Comparison of ENCODE assay signal across 11 mouse cellular contexts in the genomic region with DNA sequence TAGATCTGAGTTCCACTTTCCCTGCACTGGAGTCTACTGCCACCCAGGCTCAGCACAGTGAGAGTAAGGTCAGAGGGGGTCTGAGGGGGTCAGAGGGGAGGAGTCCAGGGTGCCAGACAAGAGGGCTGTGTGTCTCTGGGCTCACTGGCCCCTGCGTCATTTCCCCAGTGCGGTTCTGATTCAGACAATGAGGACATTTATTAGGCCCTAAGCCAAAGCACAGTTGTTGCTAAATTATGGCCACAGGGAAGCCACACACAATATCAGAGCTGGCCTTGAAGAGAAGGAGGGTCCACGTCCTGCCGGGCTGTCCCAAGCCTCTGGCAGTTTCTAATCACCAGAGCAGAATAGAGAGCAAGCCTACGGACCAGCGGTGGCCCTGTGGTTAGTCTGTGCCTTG. TPM values are rescaled to one million over a fixed set of nuclear protein-coding genes. Genes with fewer than 3 reads are reported as not detected.
DNase-seq lines count a peak whose midpoint lies in the region; ATAC-seq and TF ChIP-seq lines count a peak whose summit lies in the region.
"Had no signal": no experiment of that assay in that cellular context is flagged by ENCODE, and none has a peak within 500 bp of the region (broad histone marks: within the 10 kb centered on the region; RNA-seq: fewer than 3 reads in every experiment).

No protein-coding gene starts in this region.

- no peaks in the 10 kb centered on the region for H3K36me3 ChIP-seq in neural tube, embryonic 14.5 days (ENCODE audit: control insufficient read depth, insufficient read depth, low read length)
- H3K36me3 ChIP-seq in neural tube, embryonic 15.5 days, result no peaks in the 10 kb centered on the region
- no peaks in the 10 kb centered on the region for H3K36me3 ChIP-seq in kidney, embryonic 15.5 days

- H3K4me2 ChIP-seq in neural tube, embryonic 14.5 days (ENCODE audit: low read depth, low read length), result no peak overlapping the region
- H3K4me2 ChIP-seq in neural tube, embryonic 15.5 days, result no peak overlapping the region
- H3K4me2 ChIP-seq in kidney, embryonic 15.5 days, result no peak overlapping the region

- ATAC-seq in neural tube, embryonic 14.5 days (ENCODE audit: low read depth), result peak; percentile 21; the same call in 1 of the 2 replicates
- no peak for ATAC-seq in neural tube, embryonic 15.5 days (ENCODE audit: low FRiP score)
- ATAC-seq in kidney, embryonic 15.5 days (replicated peaks; ENCODE audit: low FRiP score), result no peak
- peak; percentile 20; the same call in 1 of the 2 replicates for ATAC-seq in megakaryocyte progenitor cell, adult 5-6 weeks (replicated peaks; ENCODE audit: poor library complexity)
- ATAC-seq: Patski had no signal

- TF ChIP-seq CTCF in left cerebral cortex, adult 2 months (IDR thresholded peaks at IDR 0.05), result no peak

- intact Hi-C loops in left cerebral cortex, adult 2 months (cut with DNase I), result no loop called here

- peaks cover 19% of the 10 kb centered on the region for H3K4me1 ChIP-seq in neural tube, embryonic 14.5 days (ENCODE audit: control insufficient read depth, insufficient read depth, low read length)
- peaks cover 32% of the 10 kb centered on the region for H3K4me1 ChIP-seq in neural tube, embryonic 15.5 days
- peaks cover 79% of the 10 kb centered on the region for H3K4me1 ChIP-seq in kidney, embryonic 15.5 days

- no peaks in the 10 kb centered on the region for H3K27me3 ChIP-seq in neural tube, embryonic 14.5 days (ENCODE audit: control insufficient read depth, insufficient read depth, low read length)
- no peaks in the 10 kb centered on the region for H3K27me3 ChIP-seq in neural tube, embryonic 15.5 days (replicated peaks)
- no peaks in the 10 kb centered on the region for H3K27me3 ChIP-seq in kidney, embryonic 15.5 days
- H3K27me3 ChIP-seq: Patski had no signal

- 13% methylated on average over 6 of the region's 6 CpGs for WGBS in neural tube, embryonic 14.5 days
- WGBS in neural tube, embryonic 15.5 days, result 28% methylated on average over 6 of the region's 6 CpGs
- 28% methylated on average over 6 of the region's 6 CpGs for WGBS in kidney, embryonic 15.5 days

- DNase-seq in adrenal gland, adult 2 months, result peak; percentile 63
- DNase-seq in adrenal gland, adult 18-20 months (ENCODE audit: low spot score in 2 of 2), result no peak
- DNase-seq in left cerebral cortex, adult 2 months (ENCODE audit: extremely low spot score in 1 of 2, low spot score in 2 of 2), result no peak
- no peak for DNase-seq in ovary, postnatal 36 days (ENCODE audit: low spot score)

- H3K27ac ChIP-seq in neural tube, embryonic 14.5 days (ENCODE audit: low read depth, low read length), result no peak overlapping the region
- no peak overlapping the region for H3K27ac ChIP-seq in neural tube, embryonic 15.5 days (replicated peaks)
- H3K27ac ChIP-seq in kidney, embryonic 15.5 days, result peak overlapping the region; percentile 15; the same call in 1 of the 2 replicates
- H3K27ac ChIP-seq in left cerebral cortex, adult 2 months, result no peak overlapping the region
- H3K27ac ChIP-seq: macrophage had no signal

- no peak overlapping the region for H3K9ac ChIP-seq in neural tube, embryonic 14.5 days (replicated peaks; ENCODE audit: low read depth, low read length)
- no peak overlapping the region for H3K9ac ChIP-seq in neural tube, embryonic 15.5 days (replicated peaks)
- no peak overlapping the region for H3K9ac ChIP-seq in kidney, embryonic 15.5 days

- no peaks in the 10 kb centered on the region for H3K9me3 ChIP-seq in neural tube, embryonic 14.5 days (ENCODE audit: control insufficient read depth, low read length)
- no peaks in the 10 kb centered on the region for H3K9me3 ChIP-seq in neural tube, embryonic 15.5 days (replicated peaks)
- H3K9me3 ChIP-seq in kidney, embryonic 15.5 days (replicated peaks), result no peaks in the 10 kb centered on the region

- H3K4me3 ChIP-seq in neural tube, embryonic 14.5 days (ENCODE audit: low read depth, low read length), result no peak overlapping the region
- no peak overlapping the region for H3K4me3 ChIP-seq in neural tube, embryonic 15.5 days (replicated peaks)
- H3K4me3 ChIP-seq in kidney, embryonic 15.5 days (replicated peaks), result no peak overlapping the region
- no peak overlapping the region for H3K4me3 ChIP-seq in left cerebral cortex, adult 2 months
- H3K4me3 ChIP-seq: erythroblast, embryonic 14.5 days had no signal

RNA-seq across cellular contexts. Expression of a gene that starts 22.3 kb away (rescaled TPM):
- not detected for total RNA-seq in adrenal gland, adult 2 months (2021)
- polyA plus RNA-seq in adrenal gland, adult 2 months (2012; rRNA removed), result 0.10 TPM in 1 of 2 replicates, not detected in the other
- total RNA-seq in adrenal gland, adult 18-20 months (2021), result not detected
- 0.13 and 0.16 TPM in 2 replicates for polyA plus RNA-seq in neural tube, embryonic 14.5 days (2014; fragmentation: Nextera tagmentation; extraction: Ambion mirVana)
- 0.14 and 0.27 TPM in 2 replicates for polyA plus RNA-seq in neural tube, embryonic 15.5 days (2015; fragmentation: Nextera tagmentation; extraction: Ambion mirVana)
- 0.31 and 0.51 TPM in 2 replicates for polyA plus RNA-seq in kidney, embryonic 15.5 days (2015; fragmentation: Nextera tagmentation; extraction: Ambion mirVana)
- total RNA-seq in megakaryocyte progenitor cell, adult 5-6 weeks (2015), result 0.10 and 0.59 TPM in 2 replicates
- total RNA-seq in megakaryocyte progenitor cell, adult 5-6 weeks (2017), result 0.34 and 0.62 TPM in 2 replicates
- total RNA-seq in left cerebral cortex, adult 2 months (2021), result under 1 TPM in 1 of 2 experiments, not detected in 1; 0.34 TPM
- polyA plus RNA-seq: macrophage, Patski had no signal

RNA-seq across cellular contexts. Expression of a gene that starts 47.2 kb away (rescaled TPM):
- under 1 TPM; 0.26 to 0.48 TPM for total RNA-seq in adrenal gland, adult 2 months (2021)
- 0.03 and 0.19 TPM in 2 replicates for polyA plus RNA-seq in adrenal gland, adult 2 months (2012; rRNA removed)
- under 1 TPM; 0.35 to 0.36 TPM for total RNA-seq in adrenal gland, adult 18-20 months (2021)
- polyA plus RNA-seq in neural tube, embryonic 14.5 days (2014; fragmentation: Nextera tagmentation; extraction: Ambion mirVana), result 8.2 and 10.6 TPM in 2 replicates
- 11.0 and 12.6 TPM in 2 replicates for polyA plus RNA-seq in neural tube, embryonic 15.5 days (2015; fragmentation: Nextera tagmentation; extraction: Ambion mirVana)
- 0.08 and 0.18 TPM in 2 replicates for polyA plus RNA-seq in kidney, embryonic 15.5 days (2015; fragmentation: Nextera tagmentation; extraction: Ambion mirVana)
- not detected in 2 replicates for total RNA-seq in megakaryocyte progenitor cell, adult 5-6 weeks (2015)
- total RNA-seq in megakaryocyte progenitor cell, adult 5-6 weeks (2017), result not detected in 2 replicates
- 10 to 100 TPM; 81.1 to 90.6 TPM for total RNA-seq in left cerebral cortex, adult 2 months (2021)
- polyA plus RNA-seq: erythroblast, embryonic 14.5 days; Patski had no signal

Comparison
In these comparisons a context has a peak if more than half of its experiments do, and no peak if none do; other contexts are left out.
1. ATAC-seq: peak in neural tube, embryonic 14.5 days (single experiment) and megakaryocyte progenitor cell, adult 5-6 weeks (single experiment); none in neural tube, embryonic 15.5 days (single experiment) and kidney, embryonic 15.5 days (single experiment).
2. RNA of a gene that starts 47.2 kb away (total RNA-seq): 81.1 to 90.6 TPM in left cerebral cortex, adult 2 months; 0.26 to 0.48 TPM in adrenal gland, adult 2 months, 0.35 to 0.36 TPM in adrenal gland, adult 18-20 months and not detected in megakaryocyte progenitor cell, adult 5-6 weeks; every median in the first group is over 10 times any median in the second.